Mouse (Mus musculus) brain, adult 2 months (tissue): Measurements from ENCODE around the gene Olfr1288.

ENCODE experiments used
- DNase-seq: peaks from one replicate; pipeline ENCODE4 v3.0.0; 2011; ENCODE audit warnings: low read depth, low spot score

Gene Olfr1288

GRCm38 (mm10) chr2:111473801-111474200, at the start of gene Olfr1288:
Olfr1288 (plus strand) TSS chr2:111474101.
- no peak for DNase-seq

GRCm38 (mm10) chr2:111448842-111449241, 25.1 kb upstream of the Olfr1288 start, which contains the start of gene Olfr1287:
Olfr1287 (plus strand) TSS chr2:111449142.
- DNase-seq: no peak

DNA sequence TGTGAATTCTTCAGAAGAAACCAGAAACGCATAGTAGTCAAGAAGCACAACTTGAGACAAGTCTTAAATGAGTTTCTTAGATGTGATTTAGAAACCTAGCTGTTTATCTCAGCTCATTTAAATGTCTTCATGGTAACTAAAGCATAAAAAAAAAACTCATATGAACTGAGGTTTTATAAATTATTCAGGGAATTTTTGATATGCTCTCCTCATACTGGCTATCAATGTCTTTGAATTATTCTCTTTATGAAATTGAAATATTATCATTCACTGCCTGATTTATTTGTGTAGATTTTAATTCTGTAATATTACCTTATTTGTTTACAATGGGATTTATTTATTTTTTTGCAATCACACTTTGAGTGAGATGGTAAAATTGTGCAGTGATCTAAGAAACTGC, 6.6 kb downstream of the Olfr1288 start, which contains the start of gene Olfr1289:
TSS of gene Olfr1289 (plus strand) at position 301 of the 400 bp plus-strand sequence.
- DNase-seq: no peak

GRCm38 (mm10) chr2:111493729-111494128, 19.8 kb downstream of the Olfr1288 start, which contains the start of gene Olfr1290:
Olfr1290 (minus strand) TSS chr2:111493829.
- DNase-seq: no peak

DNA sequence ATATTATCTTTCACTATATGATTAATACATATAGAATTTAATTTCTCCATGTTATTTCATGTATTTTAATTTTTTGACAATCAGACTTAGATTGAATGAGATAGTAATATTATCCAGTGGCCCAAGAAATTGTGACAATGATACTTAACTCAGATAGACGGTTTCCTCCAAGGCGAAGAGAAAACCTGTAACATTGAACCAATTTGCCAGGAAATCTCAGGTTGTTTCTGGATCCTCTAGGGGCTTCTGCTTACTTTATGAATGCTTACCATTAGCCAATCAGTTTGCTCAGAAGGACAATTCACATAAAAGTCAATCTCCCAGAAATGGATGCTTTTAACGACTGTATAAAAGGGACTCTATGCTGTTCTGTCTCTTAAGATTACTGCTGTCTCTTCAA, 23.0 kb downstream of the Olfr1288 start, which contains the start of gene Olfr1291-ps1:
TSS of gene Olfr1291-ps1 (plus strand) at position 301 of the 400 bp plus-strand sequence.
- no peak for DNase-seq

DNA sequence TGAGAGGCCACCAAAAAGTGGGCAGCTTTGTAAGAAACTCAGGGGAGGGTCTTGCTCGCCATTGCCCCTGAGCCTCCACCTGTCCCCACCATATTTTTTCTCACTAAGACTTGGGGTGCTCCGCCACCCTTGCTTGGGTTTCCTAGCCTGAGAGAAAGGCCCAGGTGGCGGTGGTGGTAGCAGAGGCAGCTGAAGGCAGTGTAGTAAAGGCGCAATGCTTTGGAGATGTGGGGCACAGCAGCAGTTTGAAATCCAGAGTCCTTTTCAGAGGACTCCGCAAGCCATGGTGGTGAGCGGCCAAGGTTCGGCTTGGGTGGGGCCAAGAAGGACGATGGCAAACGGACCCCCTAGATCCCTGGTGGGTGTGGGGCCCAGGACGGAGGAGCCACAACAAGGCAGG, 43.5 kb downstream of the Olfr1288 start:
- DNase-seq: no peak

GRCm38 (mm10) chr2:111524903-111525302, 51.0 kb downstream of the Olfr1288 start, which contains the start of gene Olfr1293-ps:
Olfr1293-ps (plus strand) TSS chr2:111525203.
- DNase-seq: no peak
